Mouse (Mus musculus) left cerebral cortex, adult 2 months (tissue): ENCODE data around the gene Gm20708. TPM values are rescaled to one million over a fixed set of nuclear protein-coding genes. Genes with fewer than 3 reads are reported as not detected.
"Not testable (repeated sequence)": the region's sequence is repeated elsewhere in the genome, so short reads cannot be mapped to it uniquely, and the experiment has no call there.

Source experiments
- DNase-seq, 2 experiments: peaks; one replicate each; pipeline ENCODE4 v3.0.0; 2021 to 2022; ENCODE audit warnings: low spot score in 2 of 2, mixed read lengths in 1 of 2; ENCODE audit errors: extremely low spot score in 1 of 2
- H3K27ac ChIP-seq: fragments of 200-600 bp; 2 replicates; pipeline ENCODE4 v1.8.1; 2022
- H3K4me3 ChIP-seq: fragments of 200-600 bp; 2 replicates; pipeline ENCODE4 v1.8.1; 2022
- CTCF ChIP-seq: fragments of 200-600 bp; IDR thresholded peaks from 2 replicates; pipeline ENCODE4 v1.8.1; 2022; ENCODE audit warnings: antibody characterized with exemption, mild to moderate bottlenecking, moderate library complexity
- intact Hi-C: fragments of 180-260 bp; cut with DNase I; formaldehyde crosslinking; loops from one replicate; pipeline ENCODE4 v1.15.1; 2025
- total RNA-seq, 2 experiments: library from RNA; stranded (reverse); gene quantifications; 2 replicates each; pipeline ENCODE4 v1.2.3; 2021

The Gm20708 gene
- total RNA-seq, 2 experiments from 2014 or later, result 2.3 to 4.6 TPM

GRCm38 (mm10) chr11:117828888-117829604 lies 19.6 kb downstream of the Gm20708 start:
- H3K27ac ChIP-seq, result peak overlapping the region; percentile 5; the same call in 1 of the 2 replicates
- no peak overlapping the region for H3K4me3 ChIP-seq
- intact Hi-C loops, result loop anchor here (5.0 kb wide), 1 partner anchor 592 kb away; no protein-coding TSS in a partner anchor
- TF ChIP-seq CTCF, result no peak
- no peak for DNase-seq

GRCm38 (mm10) chr11:117829671-117830215 lies 20.3 kb downstream of the Gm20708 start:
- TF ChIP-seq CTCF, result no peak
- no peak for DNase-seq
- intact Hi-C loops, result loop anchor here (5.0 kb wide), 1 partner anchor 592 kb away; no protein-coding TSS in a partner anchor
- no peak overlapping the region for H3K4me3 ChIP-seq
- peak overlapping the region; percentile 5; the same call in 1 of the 2 replicates for H3K27ac ChIP-seq

- no peak for DNase-seq
- H3K27ac ChIP-seq, result no peak overlapping the region
- TF ChIP-seq CTCF, result no peak
- intact Hi-C loops, result no loop called here
- no peak overlapping the region for H3K4me3 ChIP-seq
These were observed 20.9 kb downstream of the Gm20708 start for GRCm38 (mm10) chr11:117830401-117830800.

- no peak overlapping the region for H3K27ac ChIP-seq
- peak; percentile 74 for TF ChIP-seq CTCF
- DNase-seq, result peak; percentile 69 to 76
- intact Hi-C loops, result no loop called here
- H3K4me3 ChIP-seq, result peak overlapping the region; percentile 39
These were observed 22.9 kb downstream of the Gm20708 start for GRCm38 (mm10) chr11:117832086-117832969.

GRCm38 (mm10) chr11:117833509-117833908 lies 24.0 kb downstream of the Gm20708 start:
- H3K27ac ChIP-seq, DNase-seq, intact Hi-C loops, H3K4me3 ChIP-seq: not testable (repeated sequence)

- intact Hi-C loops, result no loop called here
- TF ChIP-seq CTCF, result no peak
- no peak for DNase-seq
- Histone ChIP-seq H3K4me3 (no peak overlapping the region), H3K27ac (no peak overlapping the region)
These were observed 24.6 kb downstream of the Gm20708 start for GRCm38 (mm10) chr11:117834086-117834485.

GRCm38 (mm10) chr11:117836306-117836705 lies 26.8 kb downstream of the Gm20708 start:
- intact Hi-C loops, result no loop called here
- DNase-seq, result peak; percentile 51 to 63
- H3K4me3 ChIP-seq, result no peak overlapping the region
- TF ChIP-seq CTCF, result no peak
- no peak overlapping the region for H3K27ac ChIP-seq

- intact Hi-C loops, result no loop called here
- no peak for DNase-seq
- no peak overlapping the region for H3K27ac ChIP-seq
- H3K4me3 ChIP-seq, result no peak overlapping the region
- no peak for TF ChIP-seq CTCF
These were observed 29.1 kb downstream of the Gm20708 start for GRCm38 (mm10) chr11:117838572-117838971.

- no peak overlapping the region for H3K4me3 ChIP-seq
- no peak overlapping the region for H3K27ac ChIP-seq
- intact Hi-C loops, result no loop called here
- DNase-seq, result no peak
- TF ChIP-seq CTCF, result no peak
These were observed 29.6 kb downstream of the Gm20708 start for GRCm38 (mm10) chr11:117839021-117839420.

- DNase-seq, result no peak
- H3K4me3 ChIP-seq, result no peak overlapping the region
- intact Hi-C loops, result no loop called here
- no peak for TF ChIP-seq CTCF
- H3K27ac ChIP-seq, result no peak overlapping the region
These were observed 31.4 kb downstream of the Gm20708 start for GRCm38 (mm10) chr11:117840910-117841309.

- intact Hi-C loops, result no loop called here
- DNase-seq, result no peak
- TF ChIP-seq CTCF, result no peak
- no peak overlapping the region for H3K4me3 ChIP-seq
- H3K27ac ChIP-seq, result no peak overlapping the region
These were observed 34.0 kb downstream of the Gm20708 start for GRCm38 (mm10) chr11:117843434-117843833.

GRCm38 (mm10) chr11:117844997-117845396 lies 35.5 kb downstream of the Gm20708 start:
- Histone ChIP-seq H3K27ac (no peak overlapping the region), H3K4me3 (no peak overlapping the region)
- no peak for DNase-seq
- no peak for TF ChIP-seq CTCF
- intact Hi-C loops, result no loop called here
